Mouse (Mus musculus) activated CD4-positive, CD25-positive, alpha-beta regulatory T cell, adult 4 months (primary cell): ENCODE measurements around the gene Cul9. TPM values are rescaled to one million over a fixed set of nuclear protein-coding genes. Genes with fewer than 3 reads are reported as not detected.

Source experiments
- polyA plus RNA-seq, 2 experiments: library from polyadenylated mRNA; unstranded; fragments of 100-300 nt; shearing (Covaris generic); gene quantifications; one replicate each; pipeline ENCODE4 v1.2.1; 2017

Gene Cul9
- polyA plus RNA-seq, 2 experiments from 2014 or later = 2.7 to 3.5 TPM

Other genes with a start within 250 kb of the Cul9 start
- not detected for gene Dlk2, start 249.0 kb downstream of the Cul9 start, polyA plus RNA-seq
- gene Abcc10, start 218.0 kb downstream of the Cul9 start, polyA plus RNA-seq = 1 to 10 TPM; 2.4 to 4.3 TPM
- gene Zfp318, start 162.7 kb downstream of the Cul9 start, polyA plus RNA-seq = 1 to 10 TPM; 5.4 TPM
- gene Crip3, start 117.5 kb downstream of the Cul9 start, polyA plus RNA-seq = not detected
- not detected for gene Slc22a7, start 107.9 kb downstream of the Cul9 start, polyA plus RNA-seq
- gene Ttbk1, start 58.7 kb downstream of the Cul9 start, polyA plus RNA-seq = 1 to 10 TPM in 1 of 2 experiments, under 1 TPM in 1; 0.49 to 1.5 TPM
- gene Dnph1, start 49.7 kb downstream of the Cul9 start, polyA plus RNA-seq = 10 to 100 TPM; 11.1 to 13.4 TPM
- 10 to 100 TPM in 1 of 2 experiments, 1 to 10 TPM in 1; 6.3 to 10.9 TPM for gene Srf, start 9.8 kb upstream of the Cul9 start, polyA plus RNA-seq
- under 1 TPM in 1 of 2 experiments, not detected in 1; 0.22 TPM for gene Ptk7, start 83.1 kb upstream of the Cul9 start, polyA plus RNA-seq
- 10 to 100 TPM in 1 of 2 experiments, 1 to 10 TPM in 1; 5.6 to 11.2 TPM for gene Klc4, start 99.6 kb upstream of the Cul9 start, polyA plus RNA-seq
- 10 to 100 TPM; 67.3 to 68.4 TPM for gene Mrpl2, start 99.8 kb upstream of the Cul9 start, polyA plus RNA-seq
- gene Cul7, start 103.9 kb upstream of the Cul9 start, polyA plus RNA-seq = 1 to 10 TPM; 2.8 to 4.1 TPM
- gene Rrp36, start 128.0 kb upstream of the Cul9 start, polyA plus RNA-seq = 10 to 100 TPM; 44.0 to 48.0 TPM
- gene Mea1, start 132.4 kb upstream of the Cul9 start, polyA plus RNA-seq = 100 to 1,000 TPM; 164 to 197 TPM
- 10 to 100 TPM; 22.0 to 28.7 TPM for gene Klhdc3, start 134.5 kb upstream of the Cul9 start, polyA plus RNA-seq
- gene Ppp2r5d, start 158.7 kb upstream of the Cul9 start, polyA plus RNA-seq = 10 to 100 TPM; 21.9 to 30.2 TPM
- gene Pex6, start 165.1 kb upstream of the Cul9 start, polyA plus RNA-seq = 1 to 10 TPM; 2.9 to 4.0 TPM
- under 1 TPM; 0.54 to 0.83 TPM for gene Gnmt, start 182.8 kb upstream of the Cul9 start, polyA plus RNA-seq
- gene Cnpy3, start 205.8 kb upstream of the Cul9 start, polyA plus RNA-seq = 10 to 100 TPM; 19.2 to 21.6 TPM
- not detected for gene Ptcra, start 217.3 kb upstream of the Cul9 start, polyA plus RNA-seq
- gene 2310039H08Rik, start 226.2 kb upstream of the Cul9 start, polyA plus RNA-seq = 10 to 100 TPM; 20.0 to 25.1 TPM
- 100 to 1,000 TPM; 144 to 146 TPM for gene Rpl7l1, start 236.3 kb upstream of the Cul9 start, polyA plus RNA-seq